Mouse (Mus musculus) 3T3-L1 (cell line): ENCODE results near the gene Golt1a.
"Not testable (repeated sequence)": the region's sequence is repeated elsewhere in the genome, so short reads cannot be mapped to it uniquely, and the experiment has no call there.

Experiments
- DNase-seq: peaks from one replicate; pipeline ENCODE4 v3.0.0-alpha.2; 2015; ENCODE audit warnings: low read depth, low spot score

Gene Golt1a

DNA sequence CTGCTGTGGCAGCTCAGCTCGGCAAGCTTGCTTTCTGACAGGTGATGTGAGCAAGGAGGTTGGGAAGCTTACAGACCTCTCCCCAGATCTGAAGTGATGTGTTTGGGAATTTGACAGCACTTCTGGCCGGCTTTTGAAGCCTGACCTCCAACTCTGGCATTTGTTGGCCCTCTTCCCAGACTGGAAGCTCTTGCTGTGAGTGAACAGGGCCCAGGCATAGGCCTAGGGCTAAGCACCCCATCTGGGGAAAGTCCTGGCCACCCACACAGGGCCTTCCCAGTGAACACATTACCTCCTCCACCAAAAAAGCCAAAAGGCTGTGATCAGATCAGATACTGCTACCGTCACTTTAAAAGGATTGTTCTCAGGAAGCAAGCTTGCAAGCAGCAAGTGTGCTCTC lies 7.1 kb upstream of the Golt1a start:
- DNase-seq, result peak; percentile 95

DNA sequence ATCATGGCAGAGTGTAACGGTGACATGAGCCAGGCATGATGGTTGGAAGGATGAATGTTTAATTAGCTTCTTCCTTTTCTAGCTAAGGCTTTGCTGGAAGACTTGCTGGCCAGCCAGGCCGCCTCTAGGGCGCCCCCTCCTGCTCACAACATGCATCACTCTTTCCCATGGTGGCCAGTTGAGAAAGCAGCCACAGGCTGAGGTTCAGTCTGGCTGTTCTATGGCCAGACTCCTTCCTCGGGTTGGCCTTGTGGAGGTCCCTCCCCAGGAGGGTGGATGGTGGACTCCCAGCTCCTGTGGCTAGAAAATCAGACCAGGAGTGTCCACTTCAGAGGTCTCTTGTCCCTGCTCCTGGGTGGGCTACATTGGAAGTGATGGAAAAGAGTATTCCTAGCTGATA lies 2.8 kb upstream of the Golt1a start:
- peak; percentile 80 for DNase-seq

- DNase-seq, result peak; percentile 88
These were observed 2.3 kb upstream of the Golt1a start for GRCm38 (mm10) chr1:133307318-133307717.

GRCm38 (mm10) chr1:133311240-133311639 lies 1.6 kb downstream of the Golt1a start:
- peak; percentile 29 for DNase-seq

DNA sequence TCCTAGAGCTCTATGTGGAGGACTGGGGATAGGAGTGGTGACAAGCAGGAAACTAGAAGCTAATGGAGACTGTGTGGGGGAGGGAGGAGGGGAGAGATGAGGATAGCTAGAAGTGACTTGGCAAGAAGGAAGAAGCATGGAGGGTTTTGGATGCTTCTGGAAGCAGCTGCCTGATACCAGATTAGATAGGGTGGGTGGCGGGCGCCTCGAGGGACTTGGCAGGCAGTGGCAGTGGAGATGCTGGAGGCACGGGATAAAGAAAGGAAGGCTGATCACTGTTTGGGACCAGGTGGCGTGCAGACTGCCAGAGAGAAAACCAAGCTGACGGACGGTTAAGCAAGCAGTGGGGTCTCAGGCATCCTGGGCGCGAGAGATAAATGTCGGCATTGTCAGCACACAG lies 2.3 kb downstream of the Golt1a start:
- DNase-seq, result no peak

DNA sequence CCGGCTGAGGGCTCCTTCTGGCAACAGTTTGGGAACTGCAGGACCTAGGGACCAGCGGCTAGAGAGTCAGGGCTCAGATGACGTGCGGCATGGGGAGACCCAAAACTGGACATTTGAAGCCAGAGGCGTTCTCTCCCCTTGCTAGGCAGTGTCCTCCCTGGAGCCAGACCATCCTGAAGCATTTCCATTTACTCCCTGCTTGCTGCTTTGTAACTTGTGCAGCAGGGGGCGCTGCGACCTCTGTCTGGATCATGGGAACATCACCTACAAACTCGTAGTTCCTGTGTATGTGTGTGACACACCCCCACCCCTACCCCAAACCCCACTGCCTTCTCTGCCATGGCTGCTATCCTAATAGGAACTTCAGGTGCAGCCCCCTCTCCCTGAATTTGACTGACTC lies 4.8 kb downstream of the Golt1a start:
- peak; percentile 58 for DNase-seq

- no peak for DNase-seq
These were observed 6.2 kb downstream of the Golt1a start for GRCm38 (mm10) chr1:133315775-133316174.

GRCm38 (mm10) chr1:133316577-133316976 lies 7.0 kb downstream of the Golt1a start:
- no peak for DNase-seq

DNA sequence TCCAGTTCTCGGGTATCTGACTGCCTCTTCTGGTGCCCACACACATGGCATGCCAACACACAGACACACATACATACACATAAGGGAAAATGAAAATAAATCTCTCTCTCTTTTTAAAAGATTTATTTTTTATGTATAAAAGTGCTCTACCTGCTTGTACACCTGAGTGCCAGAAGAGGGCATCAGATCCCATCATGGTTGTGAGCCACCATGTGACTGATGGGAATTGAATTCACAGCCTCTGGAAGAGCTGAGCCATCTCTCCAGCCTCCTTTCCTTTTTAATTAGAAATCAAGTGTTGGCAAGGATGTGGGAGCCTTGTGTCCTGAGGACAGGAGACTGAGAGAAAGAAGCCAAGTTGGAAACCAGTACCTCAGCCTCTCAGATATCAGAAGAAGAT lies 7.5 kb downstream of the Golt1a start:
- DNase-seq, result peak; percentile 21

DNA sequence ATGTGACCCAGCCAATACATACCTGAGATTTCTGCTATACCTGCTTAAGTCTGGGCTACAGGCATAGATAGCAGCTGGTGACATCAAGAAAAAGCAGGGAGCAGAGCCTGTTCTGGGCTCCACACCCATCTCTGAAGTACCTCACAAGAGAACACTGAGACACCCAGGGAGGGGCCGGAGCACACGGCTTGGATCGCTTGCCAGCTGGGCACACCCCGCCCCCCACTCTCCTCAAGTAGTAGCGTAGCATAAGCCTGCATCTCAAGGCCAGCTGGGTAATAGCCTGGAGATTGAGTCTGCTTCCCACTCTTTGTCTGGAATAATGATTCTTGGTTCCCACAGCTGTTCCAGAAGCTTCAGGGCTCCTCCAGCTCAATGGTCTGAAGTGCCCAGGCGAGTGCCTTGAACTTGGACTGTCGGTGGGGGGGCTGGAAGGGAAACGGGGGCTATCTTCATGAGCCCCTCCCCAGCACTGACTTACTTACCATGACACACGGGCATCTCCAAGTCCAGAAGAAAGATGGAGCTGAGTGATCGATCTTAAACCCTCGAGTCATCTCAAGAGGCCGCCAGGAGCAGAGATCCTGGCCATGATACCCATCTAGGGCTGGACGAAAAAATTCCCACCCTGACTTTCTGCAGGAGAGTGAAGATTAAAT lies 11.8 kb downstream of the Golt1a start, which contains the start of gene Kiss1:
TSS of gene Kiss1 (plus strand) at position 609 of the 659 bp plus-strand sequence.
- no peak for DNase-seq

DNA sequence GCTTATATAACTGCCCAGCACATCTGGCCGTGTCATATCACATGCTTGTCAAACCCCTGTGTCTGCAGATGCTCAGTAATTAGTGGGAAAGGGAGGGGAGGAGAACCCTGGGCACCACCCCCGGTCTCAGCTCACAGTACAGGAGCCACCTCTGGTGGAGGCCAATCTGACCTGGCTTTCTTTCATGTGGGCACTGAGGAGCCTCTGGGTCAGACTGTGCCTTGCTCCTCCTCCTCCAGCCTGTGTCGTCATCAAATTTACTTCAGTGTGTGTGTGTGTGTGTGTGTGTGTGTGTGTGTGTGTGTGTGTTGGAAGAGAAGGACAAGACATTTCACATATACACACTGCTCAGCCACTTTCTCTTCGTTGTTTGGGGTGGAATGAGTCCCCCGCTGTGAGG lies 13.7 kb downstream of the Golt1a start:
- DNase-seq, result no peak

DNA sequence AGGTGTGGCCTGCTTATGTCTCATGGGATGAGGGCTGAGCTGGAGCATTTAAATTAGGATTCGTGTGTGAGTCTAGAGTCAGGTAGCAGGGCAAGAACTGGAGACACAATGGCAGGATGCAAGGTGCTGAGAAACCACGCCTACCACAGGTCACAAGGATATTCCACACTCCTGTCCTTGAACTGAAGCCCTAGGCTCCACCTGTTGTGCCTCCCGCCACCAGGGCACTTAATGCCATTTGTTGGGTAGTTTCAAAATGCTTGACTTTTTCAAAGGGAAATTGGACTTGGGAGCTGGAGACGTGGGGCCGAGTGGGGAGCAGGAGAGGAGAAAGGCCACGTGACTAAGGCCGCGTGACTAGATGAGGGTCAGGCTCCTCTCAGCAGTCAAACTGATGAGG lies 16.4 kb downstream of the Golt1a start:
- no peak for DNase-seq

DNA sequence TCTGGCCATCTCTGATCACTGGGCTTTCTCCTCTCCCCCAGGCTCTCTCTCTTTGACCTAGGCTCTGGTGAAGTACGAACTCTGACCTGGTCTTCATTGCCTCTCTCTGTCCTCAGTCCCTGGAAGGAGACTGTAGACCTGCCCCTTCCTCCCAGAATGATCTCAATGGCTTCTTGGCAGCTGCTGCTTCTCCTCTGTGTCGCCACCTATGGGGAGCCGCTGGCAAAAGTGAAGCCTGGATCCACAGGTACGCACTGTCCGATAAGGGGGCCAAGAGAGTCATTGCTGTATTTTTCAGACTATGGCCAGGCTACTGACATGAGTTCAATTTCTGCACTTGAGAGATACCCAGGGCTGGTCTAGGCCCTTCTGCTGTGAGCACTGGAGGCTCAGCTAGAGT lies 17.5 kb downstream of the Golt1a start:
- no peak for DNase-seq

DNA sequence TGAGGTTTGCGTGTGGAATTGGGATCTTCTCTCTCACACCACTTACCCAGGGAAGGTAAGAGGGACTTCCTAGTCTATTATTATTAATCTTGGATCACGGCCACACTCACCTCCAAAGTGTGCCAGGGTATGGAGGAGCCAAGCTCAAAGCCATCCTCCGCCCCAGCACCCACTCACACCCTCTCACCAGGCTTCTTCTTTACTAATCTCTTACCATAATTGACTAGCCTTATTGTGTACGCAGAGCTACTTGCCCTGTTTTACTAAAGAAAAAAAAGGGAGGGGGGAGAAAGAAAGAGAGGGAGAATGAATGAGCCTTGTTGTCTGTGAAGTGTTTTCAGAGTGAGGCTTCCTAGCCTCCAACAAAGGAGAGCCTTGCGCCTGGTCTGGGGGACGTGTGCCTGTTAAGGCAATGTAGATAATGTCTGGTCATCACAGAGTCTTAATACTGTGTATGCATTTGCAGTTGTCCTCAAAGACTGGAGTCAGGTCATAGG lies 18.7 kb downstream of the Golt1a start:
- no peak for DNase-seq

GRCm38 (mm10) chr1:133328896-133329637 lies 19.5 kb downstream of the Golt1a start:
- no peak for DNase-seq

GRCm38 (mm10) chr1:133329638-133329964 lies 20.0 kb downstream of the Golt1a start:
- no peak for DNase-seq

DNA sequence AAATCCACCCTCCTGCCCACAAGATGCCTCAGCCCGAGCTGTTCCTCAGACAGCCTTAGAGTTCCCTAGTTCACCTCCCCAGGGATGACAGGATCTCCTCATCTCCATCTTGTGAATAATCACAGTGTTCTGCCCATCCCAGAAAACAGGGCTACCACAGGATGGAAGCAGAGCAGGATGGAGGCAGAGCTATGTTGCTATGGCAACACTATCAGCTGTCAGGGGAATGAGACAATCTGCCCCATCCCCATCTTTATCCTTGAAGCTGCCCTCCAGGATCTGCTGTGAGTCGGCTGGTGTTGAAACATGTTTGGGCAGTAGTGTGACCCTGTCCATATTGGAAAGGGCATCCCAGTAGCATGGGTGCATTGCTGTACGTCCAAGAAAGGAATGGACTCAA lies 21.5 kb downstream of the Golt1a start:
- no peak for DNase-seq

- DNase-seq, result no peak
These were observed 23.2 kb downstream of the Golt1a start for GRCm38 (mm10) chr1:133332656-133333430.

GRCm38 (mm10) chr1:133333937-133334336 lies 24.3 kb downstream of the Golt1a start:
- no peak for DNase-seq

DNA sequence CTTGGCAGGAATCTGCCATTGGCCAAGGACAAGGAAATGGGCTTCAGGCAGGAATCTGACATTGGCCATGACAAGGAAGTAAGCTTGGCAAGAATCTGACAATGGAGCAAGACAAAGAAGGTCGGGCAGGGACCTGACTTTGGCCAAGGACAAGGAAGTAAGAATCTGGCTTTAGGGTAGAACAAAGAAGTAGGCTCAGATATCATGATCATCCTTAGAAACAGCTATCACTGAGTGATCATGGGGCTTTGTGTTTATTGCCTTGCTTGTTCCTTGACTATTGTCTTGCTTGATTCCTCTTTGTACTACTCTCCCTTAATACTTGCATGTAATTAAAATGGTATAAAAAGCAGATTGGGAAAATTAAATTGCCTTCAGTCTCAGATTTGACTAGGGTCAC lies 30.8 kb downstream of the Golt1a start:
- DNase-seq, result not testable (repeated sequence)

GRCm38 (mm10) chr1:133344357-133344756 lies 34.8 kb downstream of the Golt1a start:
- DNase-seq, result no peak

DNA sequence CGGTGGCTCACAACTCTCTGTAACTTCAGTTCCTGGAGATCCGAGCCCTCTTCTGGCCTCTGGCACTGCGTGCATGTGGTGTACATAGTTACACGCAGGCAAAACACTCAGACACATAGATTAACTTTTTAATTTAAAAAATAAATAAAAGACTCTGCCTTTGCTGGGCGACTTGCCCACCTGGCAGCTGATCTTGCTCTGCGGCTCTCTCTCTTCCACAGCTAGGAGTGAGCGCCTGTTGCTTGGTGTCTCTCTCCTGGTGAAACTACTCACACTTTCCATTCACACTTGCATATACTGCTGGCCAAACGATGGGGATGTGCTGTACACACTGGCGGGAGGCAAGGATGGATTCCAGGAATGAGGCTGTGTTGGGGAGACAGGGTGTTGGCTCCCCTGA lies 36.9 kb downstream of the Golt1a start:
- no peak for DNase-seq
